Mouse (Mus musculus): ENCODE data around the gene Vmn1r7.
"Not testable (repeated sequence)": the region's sequence is repeated elsewhere in the genome, so short reads cannot be mapped to it uniquely, and the experiment has no call there.

Gene Vmn1r7

DNA sequence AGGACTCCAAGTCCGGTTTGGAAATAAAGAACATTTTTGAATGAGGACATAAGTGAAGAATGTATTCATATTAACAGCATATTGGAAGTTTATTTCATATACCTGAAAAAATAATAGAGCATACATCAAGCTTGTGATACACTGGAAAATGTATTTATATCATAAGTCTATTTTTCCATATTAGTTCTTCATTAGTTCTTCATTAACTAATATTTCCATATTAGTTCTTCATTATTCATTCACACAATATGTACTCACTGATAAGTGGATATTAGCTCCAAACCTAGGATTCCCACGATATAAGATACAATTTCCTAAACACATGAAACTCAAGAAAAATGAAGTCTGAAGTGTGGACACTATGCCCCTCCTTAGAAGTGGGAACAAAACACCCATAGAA is at the start of gene Vmn1r7:
Gene Vmn1r7, minus strand, starts transcription at position 101 of the 400 bp plus-strand sequence.
- not testable (repeated sequence) for DNase-seq

GRCm38 (mm10) chr6:57066487-57066886 is 41.4 kb upstream of the Vmn1r7 start, which contains the start of gene Vmn1r9:
TSS of gene Vmn1r9 (plus strand) at chr6:57066787.
- no peak for DNase-seq

DNA sequence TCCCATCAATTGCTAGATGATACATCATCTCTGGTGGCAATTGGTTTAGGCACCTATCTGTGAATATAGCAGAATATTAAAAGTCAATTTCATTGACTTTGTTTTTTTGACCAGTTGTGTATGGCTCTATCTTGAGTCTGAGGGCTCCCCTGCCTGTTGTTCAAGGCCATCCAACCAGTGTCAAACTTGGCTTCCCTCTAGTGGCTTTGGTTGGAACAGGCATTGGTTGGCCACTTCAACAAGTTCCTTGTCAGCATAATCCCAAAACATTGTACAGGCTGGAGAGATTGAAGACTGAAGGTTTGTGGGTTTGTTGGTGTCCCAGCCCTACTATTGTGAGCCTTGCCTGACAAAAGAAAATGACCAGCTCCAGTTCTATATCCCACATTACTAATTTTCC is 38.6 kb upstream of the Vmn1r7 start:
- DNase-seq: no peak

DNA sequence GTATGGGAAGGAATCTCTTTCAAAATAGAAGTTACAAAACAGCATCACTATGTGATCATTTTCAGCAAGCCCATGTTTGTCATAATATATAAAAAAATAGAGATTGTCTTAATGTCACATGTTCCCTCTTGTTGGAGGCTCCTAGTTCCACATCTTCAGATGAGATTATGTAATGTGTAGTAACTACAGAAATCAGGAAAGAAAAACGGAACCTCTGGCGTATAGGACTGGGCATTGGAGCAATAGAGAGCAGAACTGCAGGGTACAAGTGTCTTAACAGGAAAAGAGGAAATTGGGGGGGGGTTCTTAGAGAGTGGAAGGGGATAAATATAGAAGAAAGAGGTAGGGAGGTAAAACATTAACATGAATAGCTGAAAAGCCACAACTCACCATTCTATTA is 9.6 kb upstream of the Vmn1r7 start:
- DNase-seq: no peak

DNA sequence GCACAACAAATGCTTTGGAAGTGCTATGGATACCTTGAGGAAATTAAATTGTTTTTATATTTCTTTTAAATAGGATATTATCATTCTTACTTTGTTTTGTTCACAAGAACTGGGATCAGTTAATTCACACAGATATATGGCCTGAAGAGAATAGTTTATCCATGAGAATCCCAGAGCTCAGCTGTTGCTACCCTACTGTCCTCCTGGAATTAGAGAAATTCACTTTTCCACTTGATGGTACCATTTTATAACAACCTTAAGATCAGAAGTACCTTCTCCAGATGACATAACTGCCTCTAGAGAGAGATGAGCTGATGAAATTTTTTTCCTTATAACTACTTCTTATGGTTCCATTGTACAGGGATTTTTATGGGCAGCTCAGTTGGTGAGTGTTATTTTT is 6.9 kb upstream of the Vmn1r7 start, which contains the start of gene Vmn1r8:
Gene Vmn1r8, plus strand, starts transcription at position 301 of the 400 bp plus-strand sequence.
- DNase-seq: no peak

- DNase-seq: no peak
Measured at GRCm38 (mm10) chr6:56996943-56997342, 28.2 kb downstream of the Vmn1r7 start, which contains the start of gene Vmn1r6. TSS of gene Vmn1r6 (plus strand) at chr6:56997243.
